Mouse (Mus musculus) gastrocnemius, adult 2 months (tissue): ENCODE data around the gene Gm20683. TPM values are rescaled to one million over a fixed set of nuclear protein-coding genes. Genes with fewer than 3 reads are reported as not detected.

ENCODE experiments used
- DNase-seq: peaks from one replicate; pipeline ENCODE4 v3.0.0; 2022
- H3K27ac ChIP-seq: fragments of 200-600 bp; 2 replicates; pipeline ENCODE4 v1.8.1; 2022; ENCODE audit warnings: mild to moderate bottlenecking
- H3K4me3 ChIP-seq: fragments of 200-600 bp; 2 replicates; pipeline ENCODE4 v1.8.1; 2022; ENCODE audit warnings: mild to moderate bottlenecking, moderate library complexity
- CTCF ChIP-seq: fragments of 200-600 bp; IDR thresholded peaks from 2 replicates; pipeline ENCODE4 v1.8.1; 2022; ENCODE audit warnings: antibody characterized with exemption, mild to moderate bottlenecking, moderate library complexity
- intact Hi-C: fragments of 180-260 bp; cut with DNase I; formaldehyde crosslinking; loops from one replicate; pipeline ENCODE4 v1.15.1; 2025
- total RNA-seq, 2 experiments: library from RNA; stranded (reverse); gene quantifications; 2 replicates each; pipeline ENCODE4 v1.2.3; 2021

Gene Gm20683
- total RNA-seq, 2 experiments from 2014 or later = 13.0 to 15.9 TPM

- peak within 1 kb of the TSS; percentile 71 for H3K4me3 ChIP-seq
- intact Hi-C loops = no loop called here
Observed at GRCm38 (mm10) chr17:25828712-25829557, 12.6 kb downstream of the Gm20683 start, which contains the start of gene Jmjd8. Gene Jmjd8, plus strand, starts transcription at chr17:25828867.

GRCm38 (mm10) chr17:25828223-25828594 is 13.4 kb downstream of the Gm20683 start:
- no peak for TF ChIP-seq CTCF
- intact Hi-C loops = no loop called here
- H3K4me3 ChIP-seq = peak overlapping the region; percentile 71
- DNase-seq = no peak
- H3K27ac ChIP-seq = peak overlapping the region; percentile 83

More at GRCm38 (mm10) chr17:25828712-25829557, 12.6 kb downstream of the Gm20683 start, which contains the start of gene Jmjd8:
- peak; percentile 84 for DNase-seq
- TF ChIP-seq CTCF = peak; percentile 45
- peak within 1 kb of the TSS; percentile 83 for H3K27ac ChIP-seq

GRCm38 (mm10) chr17:25827546-25828222 is 13.9 kb downstream of the Gm20683 start:
- DNase-seq = no peak
- intact Hi-C loops = no loop called here
- no peak for TF ChIP-seq CTCF
- no peak overlapping the region for H3K27ac ChIP-seq
- H3K4me3 ChIP-seq = no peak overlapping the region

GRCm38 (mm10) chr17:25827011-25827410 is 14.6 kb downstream of the Gm20683 start:
- Histone ChIP-seq H3K4me3 (no peak overlapping the region), H3K27ac (no peak overlapping the region)
- intact Hi-C loops = no loop called here
- TF ChIP-seq CTCF = no peak
- DNase-seq = no peak

GRCm38 (mm10) chr17:25825984-25826570 is 15.5 kb downstream of the Gm20683 start:
- no peak overlapping the region for H3K27ac ChIP-seq
- intact Hi-C loops = no loop called here
- no peak for DNase-seq
- TF ChIP-seq CTCF = no peak
- H3K4me3 ChIP-seq = no peak overlapping the region

- Histone ChIP-seq H3K27ac (no peak overlapping the region), H3K4me3 (no peak overlapping the region)
- TF ChIP-seq CTCF = no peak
- DNase-seq = no peak
- intact Hi-C loops = no loop called here
Observed at GRCm38 (mm10) chr17:25825311-25825710, 16.3 kb downstream of the Gm20683 start.

- no peak for DNase-seq
- H3K27ac ChIP-seq = no peak overlapping the region
- TF ChIP-seq CTCF = no peak
- intact Hi-C loops = no loop called here
- peak overlapping the region; percentile 85 for H3K4me3 ChIP-seq
Observed at GRCm38 (mm10) chr17:25824362-25825142, 17.0 kb downstream of the Gm20683 start.

- no peak for TF ChIP-seq CTCF
- peak; percentile 76 for DNase-seq
- Histone ChIP-seq H3K27ac (peak within 1 kb of the TSS; percentile 81), H3K4me3 (peak within 1 kb of the TSS; percentile 85)
- intact Hi-C loops = no loop called here
Observed at GRCm38 (mm10) chr17:25823452-25823851, 18.1 kb downstream of the Gm20683 start, which contains the start of gene Wdr24. Gene Wdr24, plus strand, starts transcription at chr17:25823627.

- DNase-seq = no peak
- Histone ChIP-seq H3K27ac (no peak overlapping the region), H3K4me3 (peak overlapping the region; percentile 23; the same call in 1 of the 2 replicates)
- TF ChIP-seq CTCF = no peak
- intact Hi-C loops = no loop called here
Observed at GRCm38 (mm10) chr17:25818851-25819780, 22.4 kb downstream of the Gm20683 start.

GRCm38 (mm10) chr17:25817662-25818061 is 23.9 kb downstream of the Gm20683 start:
- no peak for DNase-seq
- no peak for TF ChIP-seq CTCF
- no peak overlapping the region for H3K4me3 ChIP-seq
- intact Hi-C loops = no loop called here
- H3K27ac ChIP-seq = no peak overlapping the region

- peak; percentile 84 for DNase-seq
- intact Hi-C loops = no loop called here
- H3K27ac ChIP-seq = no peak overlapping the region
- no peak overlapping the region for H3K4me3 ChIP-seq
- TF ChIP-seq CTCF = peak; percentile 54
Observed at GRCm38 (mm10) chr17:25813471-25813870, 28.1 kb downstream of the Gm20683 start.
